Mouse (Mus musculus) testis, adult 2 months (tissue): ENCODE results near the gene Gfod1. TPM values are rescaled to one million over a fixed set of nuclear protein-coding genes. Genes with fewer than 3 reads are reported as not detected.

ENCODE experiments used
- H3K27ac ChIP-seq: fragments of 200-500 bp; 2 replicates; pipeline ENCODE4 v1.5.1; 2012; ENCODE audit warnings: low read depth, low read length; ENCODE audit not compliant: control insufficient read depth, insufficient read depth
- H3K27me3 ChIP-seq: fragments of 200-500 bp; 2 replicates; pipeline ENCODE4 v1.6.1; 2012; ENCODE audit warnings: mild to moderate bottlenecking, low read length, moderate library complexity; ENCODE audit not compliant: control insufficient read depth, insufficient read depth
- H3K36me3 ChIP-seq: fragments of 200-500 bp; 2 replicates; pipeline ENCODE4 v1.6.1; 2012; ENCODE audit warnings: mild to moderate bottlenecking, low read length; ENCODE audit not compliant: control insufficient read depth, insufficient read depth
- H3K4me1 ChIP-seq: fragments of 200-500 bp; 2 replicates; pipeline ENCODE4 v1.6.1; 2012; ENCODE audit warnings: low read length; ENCODE audit not compliant: control insufficient read depth, insufficient read depth
- H3K4me3 ChIP-seq: fragments of 200-500 bp; 2 replicates; pipeline ENCODE4 v1.5.1; 2012; ENCODE audit warnings: low read depth, mild to moderate bottlenecking, low read length, moderate library complexity, mixed read lengths; ENCODE audit not compliant: control insufficient read depth
- CTCF ChIP-seq: fragments of 200-500 bp; IDR thresholded peaks from 2 replicates; pipeline ENCODE4 v1.5.1; 2012; ENCODE audit warnings: low read depth, mild to moderate bottlenecking, inconsistent platforms, low read length, moderate library complexity; ENCODE audit not compliant: control insufficient read depth, insufficient read depth, insufficient replicate concordance
- POLR2A ChIP-seq: fragments of 200-500 bp; IDR thresholded peaks from 2 replicates; pipeline ENCODE4 v1.6.1; 2012; ENCODE audit warnings: low read depth, mild to moderate bottlenecking, inconsistent platforms, low read length, moderate library complexity; ENCODE audit not compliant: control insufficient read depth
- polyA plus RNA-seq: library from polyadenylated mRNA; depleted of rRNA; stranded (reverse); fragments of >200 nt; gene quantifications from 2 replicates; pipeline ENCODE4 v1.2.3, GENCODE M21; 2012

Gene Gfod1
- polyA plus RNA-seq, 1 experiment = 0.17 TPM

DNA sequence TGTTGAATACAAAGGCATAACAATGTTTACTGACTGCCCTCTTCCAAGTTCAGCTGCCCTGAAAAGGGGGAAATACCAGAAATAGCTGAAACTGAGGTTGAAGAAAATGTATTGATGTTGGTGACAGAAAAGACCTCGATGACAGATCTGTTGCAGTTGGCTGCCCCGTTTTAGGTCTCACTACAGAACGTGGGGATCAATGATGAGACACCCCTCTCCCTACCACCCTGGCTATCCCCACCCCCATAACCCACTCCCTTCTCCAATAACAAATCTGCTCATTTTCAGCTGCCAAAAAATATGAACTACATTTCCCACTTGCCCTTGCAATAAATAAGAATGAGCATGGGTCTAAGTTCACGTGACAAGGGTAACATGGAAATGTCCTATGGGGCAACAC is 73.1 kb downstream of the Gfod1 start:
- H3K27me3 ChIP-seq = no peaks in the 10 kb centered on the region
- TF ChIP-seq CTCF (no peak), POLR2A (no peak)
- no peaks in the 10 kb centered on the region; the same call in 1 of the 2 replicates for H3K4me1 ChIP-seq
- no peaks in the 10 kb centered on the region for H3K36me3 ChIP-seq
- H3K27ac ChIP-seq = no peak overlapping the region
- H3K4me3 ChIP-seq = no peak overlapping the region

DNA sequence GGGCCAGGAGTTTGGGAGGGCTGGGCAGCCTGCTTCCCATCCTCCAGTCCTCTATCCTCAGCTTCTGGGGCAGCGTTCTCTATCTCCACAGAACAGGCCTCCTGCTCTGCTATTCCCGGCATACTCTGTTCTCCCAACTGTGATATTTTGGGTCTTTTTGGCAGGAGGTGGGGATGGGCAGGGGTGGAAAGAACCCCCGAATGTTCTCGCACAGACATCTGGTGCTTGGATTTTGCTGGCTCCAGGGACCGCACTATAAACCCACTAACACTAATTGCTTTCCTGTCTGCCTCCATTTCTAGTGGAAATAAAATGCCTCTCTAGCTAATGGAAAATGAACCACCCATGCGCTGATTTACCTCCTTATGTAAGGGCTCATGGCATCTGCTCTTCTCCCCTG is 73.7 kb downstream of the Gfod1 start:
- H3K27me3 ChIP-seq = no peaks in the 10 kb centered on the region
- H3K27ac ChIP-seq = no peak overlapping the region
- no peak for TF ChIP-seq POLR2A
- TF ChIP-seq CTCF = no peak
- no peaks in the 10 kb centered on the region for H3K36me3 ChIP-seq
- H3K4me3 ChIP-seq = no peak overlapping the region
- no peaks in the 10 kb centered on the region; the same call in 1 of the 2 replicates for H3K4me1 ChIP-seq

DNA sequence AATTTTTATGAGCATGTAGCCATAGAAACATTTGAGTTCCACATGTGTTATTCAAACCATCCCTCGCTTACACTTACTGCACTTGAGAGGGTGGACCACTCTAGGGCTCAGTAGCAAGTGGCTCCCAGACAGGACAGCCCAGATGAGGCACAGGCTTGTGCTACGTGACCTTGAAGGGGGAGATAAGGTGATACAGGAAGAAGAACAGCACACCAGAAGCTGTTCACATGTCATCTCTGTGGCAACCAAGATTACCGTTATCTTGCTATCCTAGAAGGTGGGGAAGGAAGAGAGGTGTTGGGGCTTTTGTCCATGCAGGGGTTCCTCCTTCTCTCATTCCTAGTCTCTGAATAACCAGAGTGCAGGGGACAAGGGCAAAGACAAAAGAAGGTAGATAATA is 74.2 kb downstream of the Gfod1 start:
- Histone ChIP-seq H3K27ac (no peak overlapping the region), H3K27me3 (no peaks in the 10 kb centered on the region), H3K36me3 (no peaks in the 10 kb centered on the region), H3K4me3 (no peak overlapping the region), H3K4me1 (no peaks in the 10 kb centered on the region; the same call in 1 of the 2 replicates)
- TF ChIP-seq POLR2A (no peak), CTCF (no peak)

DNA sequence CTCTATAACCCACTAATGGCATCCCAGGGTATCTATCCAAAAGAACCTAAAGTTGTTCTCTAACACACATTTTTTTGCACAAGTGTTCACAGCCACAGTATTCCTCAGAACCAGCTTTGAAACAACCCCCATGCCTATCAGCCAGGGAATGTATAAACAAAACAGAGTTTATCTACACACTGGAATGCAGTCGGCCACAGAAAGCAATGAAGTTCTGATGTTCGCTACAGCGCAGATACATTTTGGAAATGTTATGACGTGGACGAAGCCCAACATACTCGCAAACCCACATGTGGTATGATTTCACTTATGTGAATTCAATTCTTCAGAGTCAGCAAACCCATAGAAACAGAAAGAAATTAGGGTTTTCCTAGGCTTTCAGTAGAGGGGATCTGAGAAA is 75.8 kb downstream of the Gfod1 start:
- no peaks in the 10 kb centered on the region; the same call in 1 of the 2 replicates for H3K4me1 ChIP-seq
- H3K27ac ChIP-seq = no peak overlapping the region
- H3K36me3 ChIP-seq = no peaks in the 10 kb centered on the region
- no peaks in the 10 kb centered on the region for H3K27me3 ChIP-seq
- no peak for TF ChIP-seq CTCF
- no peak for TF ChIP-seq POLR2A
- H3K4me3 ChIP-seq = no peak overlapping the region

DNA sequence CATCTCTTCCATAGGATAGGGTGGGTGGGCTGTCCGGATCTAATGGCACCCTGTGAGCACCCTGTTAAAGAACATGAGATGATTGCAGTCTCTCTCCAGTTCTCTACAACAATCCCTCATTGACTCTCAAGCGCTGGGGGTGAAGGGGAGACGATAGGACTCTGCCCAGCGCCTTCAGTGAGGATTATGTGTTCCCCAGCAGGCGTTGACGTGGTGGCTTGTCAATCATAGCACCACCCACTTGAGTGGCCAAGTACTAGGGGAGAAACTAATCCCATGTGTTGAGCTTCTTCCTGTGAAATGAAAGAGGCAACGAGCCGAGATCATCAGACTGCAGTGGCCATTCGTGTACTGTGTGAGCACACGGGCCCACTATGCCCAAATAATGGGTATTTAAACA is 77.9 kb downstream of the Gfod1 start:
- H3K36me3 ChIP-seq = no peaks in the 10 kb centered on the region
- H3K4me3 ChIP-seq = no peak overlapping the region
- H3K27me3 ChIP-seq = no peaks in the 10 kb centered on the region
- TF ChIP-seq CTCF = no peak
- no peak for TF ChIP-seq POLR2A
- no peaks in the 10 kb centered on the region for H3K4me1 ChIP-seq
- no peak overlapping the region for H3K27ac ChIP-seq

DNA sequence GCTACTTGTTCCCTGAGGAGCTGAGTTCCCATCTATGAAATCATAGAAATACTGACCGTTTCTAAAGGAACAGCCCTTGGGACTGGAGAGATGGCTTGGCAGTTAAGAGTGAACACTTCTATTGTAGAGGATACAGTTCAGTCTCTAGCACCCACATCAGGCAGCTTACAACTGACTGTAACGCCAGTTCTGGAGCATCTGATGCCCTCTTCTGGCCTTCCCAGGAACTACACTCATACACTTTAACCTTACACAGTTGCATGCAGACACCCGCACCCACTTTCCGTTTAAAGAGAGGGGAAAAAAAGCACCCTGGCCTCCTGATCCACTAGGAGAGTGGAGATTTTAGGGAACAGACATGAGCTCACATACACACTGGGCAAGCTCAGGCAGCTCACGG is 78.8 kb downstream of the Gfod1 start:
- Histone ChIP-seq H3K4me3 (no peak overlapping the region), H3K4me1 (no peaks in the 10 kb centered on the region), H3K27ac (no peak overlapping the region), H3K27me3 (no peaks in the 10 kb centered on the region), H3K36me3 (no peaks in the 10 kb centered on the region)
- TF ChIP-seq POLR2A = no peak
- TF ChIP-seq CTCF = peak; percentile 19; the same call in 1 of the 2 replicates

DNA sequence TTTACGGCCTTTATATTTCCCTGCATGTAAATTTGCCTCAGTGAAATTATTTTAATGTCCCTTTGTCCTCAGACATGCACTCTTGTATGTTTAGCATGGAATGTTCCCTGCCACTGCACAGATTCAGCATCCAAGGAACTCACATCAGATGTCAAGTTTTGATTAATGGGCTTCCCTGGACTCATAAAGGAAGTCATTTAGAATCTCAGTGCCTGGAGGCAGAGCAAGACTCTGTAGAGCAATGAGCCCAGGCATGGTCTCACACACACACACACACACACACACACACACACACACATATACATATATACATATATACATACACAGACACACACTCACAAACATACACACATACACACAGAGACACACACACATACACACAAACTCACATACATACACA is 81.9 kb downstream of the Gfod1 start:
- Histone ChIP-seq H3K27ac (no peak overlapping the region), H3K27me3 (no peaks in the 10 kb centered on the region), H3K4me3 (no peak overlapping the region), H3K4me1 (no peaks in the 10 kb centered on the region), H3K36me3 (no peaks in the 10 kb centered on the region)
- TF ChIP-seq POLR2A (no peak), CTCF (no peak)

DNA sequence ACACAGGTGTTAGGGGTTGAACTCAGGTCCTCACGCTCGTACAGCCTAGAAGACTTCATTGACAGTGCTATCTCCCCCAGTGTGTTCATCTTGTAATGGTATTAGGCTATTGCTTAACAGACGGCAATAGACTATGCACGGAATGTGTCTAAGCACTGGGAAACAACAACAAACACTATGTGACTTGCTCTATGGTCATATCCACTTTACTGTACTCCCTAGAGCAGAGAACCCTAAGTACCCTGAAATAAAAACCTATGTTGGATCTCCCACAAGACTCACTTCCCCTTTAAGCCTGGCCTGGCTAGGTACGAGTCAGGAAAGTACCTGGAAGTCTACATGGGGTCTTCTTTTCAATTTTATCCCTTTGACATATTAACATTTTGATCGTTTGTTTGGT is 82.7 kb downstream of the Gfod1 start:
- TF ChIP-seq POLR2A (no peak), CTCF (no peak)

More for the DNA sequence above, 82.7 kb downstream of the Gfod1 start:
- Histone ChIP-seq H3K36me3 (no peaks in the 10 kb centered on the region), H3K27ac (no peak overlapping the region), H3K4me1 (no peaks in the 10 kb centered on the region), H3K27me3 (no peaks in the 10 kb centered on the region), H3K4me3 (no peak overlapping the region)
